Mouse (Mus musculus) ES-Bruce4 (cell line): Measurements from ENCODE around the gene Glis3.

ENCODE experiments used
- CTCF ChIP-seq: IDR thresholded peaks from one replicate; pipeline ENCODE4 v1.8.1; 2011; ENCODE audit warnings: low read depth, low read length
- EP300 ChIP-seq: IDR thresholded peaks from 2 replicates; pipeline ENCODE4 v1.6.1; 2011; ENCODE audit warnings: low read depth, low read length; ENCODE audit not compliant: insufficient read depth
- POLR2A ChIP-seq: IDR thresholded peaks from one replicate; pipeline ENCODE4 v1.8.1; 2011; ENCODE audit warnings: low read length; ENCODE audit not compliant: insufficient read depth

- TF ChIP-seq EP300 (no peak), POLR2A (no peak), CTCF (no peak)
Observed at GRCm38 (mm10) chr19:28635991-28636553, 43.8 kb downstream of the Glis3 start.
